Mouse (Mus musculus) MEL (cell line): ENCODE data around the gene Otoa. TPM values are rescaled to one million over a fixed set of nuclear protein-coding genes. Genes with fewer than 3 reads are reported as not detected.
A peak's percentile ranks its signal among the peaks of the same experiment; 100 is the strongest.

Experiments
- DNase-seq: peaks from one replicate; pipeline ENCODE4 v3.0.0; 2011; ENCODE audit warnings: low read depth, low spot score
- H3K27ac ChIP-seq: 2 replicates; pipeline ENCODE4 v1.5.1; 2012; ENCODE audit warnings: low read depth, mild to moderate bottlenecking, control low read depth, low read length, moderate library complexity; ENCODE audit not compliant: control insufficient read depth
- H3K27me3 ChIP-seq, 2 experiments: fragments of 150-350 bp in 1 of 2; sonication (generic) in 1 of 2; 2 replicates each; pipeline ENCODE4 v1.6.1; 2012; ENCODE audit warnings: low read length in 2 of 2, mild to moderate bottlenecking in 2 of 2, improper control_type of control experiment in 1 of 2, moderate library complexity in 1 of 2; ENCODE audit not compliant: insufficient read depth in 2 of 2, control insufficient read depth in 1 of 2
- H3K36me3 ChIP-seq, 2 experiments: 2 replicates each; pipeline ENCODE4 v1.6.1; 2012 to 2014; ENCODE audit warnings: low read length in 2 of 2, improper control_type of control experiment in 1 of 2, inconsistent platforms in 1 of 2, mild to moderate bottlenecking in 1 of 2; ENCODE audit not compliant: insufficient read depth in 2 of 2, control insufficient read depth in 1 of 2
- H3K4me1 ChIP-seq, 2 experiments: fragments of 150-350 bp in 1 of 2; sonication (generic) in 1 of 2; 2 replicates each; pipeline ENCODE4 v1.6.1; 2012; ENCODE audit warnings: low read length in 2 of 2, improper control_type of control experiment in 1 of 2, mild to moderate bottlenecking in 1 of 2; ENCODE audit not compliant: insufficient read depth in 2 of 2, control insufficient read depth in 1 of 2
- H3K4me3 ChIP-seq, 2 experiments: fragments of 150-350 bp in 1 of 2; sonication (generic) in 1 of 2; 2 replicates each; pipeline ENCODE4 v1.5.1; 2012; ENCODE audit warnings: low read depth in 2 of 2, low read length in 2 of 2, mild to moderate bottlenecking in 2 of 2, moderate library complexity in 2 of 2, control low read depth in 1 of 2, improper control_type of control experiment in 1 of 2; ENCODE audit not compliant: control insufficient read depth in 1 of 2, insufficient read depth in 1 of 2
- H3K79me2 ChIP-seq: 2 replicates; pipeline ENCODE4 v1.6.1; 2012; ENCODE audit warnings: mild to moderate bottlenecking, low read length, moderate library complexity; ENCODE audit not compliant: control insufficient read depth, poor library complexity, insufficient read depth
- H3K9ac ChIP-seq: 2 replicates; pipeline ENCODE4 v1.6.1; 2012; ENCODE audit warnings: low read depth, mild to moderate bottlenecking, control low read depth, low read length, moderate library complexity; ENCODE audit not compliant: control insufficient read depth, poor library complexity, severe bottlenecking
- H3K9me3 ChIP-seq: fragments of 150-350 bp; sonication (generic); replicated peaks from 2 replicates; pipeline ENCODE4 v1.6.1; 2012; ENCODE audit warnings: mild to moderate bottlenecking, low read length, improper control_type of control experiment, moderate library complexity; ENCODE audit not compliant: insufficient read depth
- CHD1 ChIP-seq: IDR thresholded peaks from 2 replicates; pipeline ENCODE4 v1.6.1; 2012; ENCODE audit warnings: low read depth, mild to moderate bottlenecking, inconsistent platforms, low read length, improper control_type of control experiment
- CHD2 ChIP-seq: IDR thresholded peaks from 2 replicates; pipeline ENCODE4 v1.6.1; 2011; ENCODE audit warnings: low read length, improper control_type of control experiment
- CTCF ChIP-seq, 3 experiments: IDR thresholded peaks in 2 of 3; conservative IDR thresholded peaks in 1 of 3; 2 replicates each; pipeline ENCODE4 v1.5.1; 2011 to 2012; ENCODE audit warnings: low read length in 3 of 3, low read depth in 2 of 3, mild to moderate bottlenecking in 2 of 3, improper control_type of control experiment in 1 of 3, inconsistent platforms in 1 of 3, mixed read lengths in 1 of 3, moderate library complexity in 1 of 3; ENCODE audit not compliant: control insufficient read depth in 1 of 3, insufficient read depth in 1 of 3, poor library complexity in 1 of 3, severe bottlenecking in 1 of 3
- E2F4 ChIP-seq: IDR thresholded peaks from 2 replicates; pipeline ENCODE4 v1.6.1; 2011; ENCODE audit warnings: low read depth, low read length, improper control_type of control experiment, borderline replicate concordance
- ETS1 ChIP-seq: IDR thresholded peaks from 2 replicates; pipeline ENCODE4 v1.6.1; 2012; ENCODE audit warnings: low read depth, mild to moderate bottlenecking, inconsistent platforms, low read length, improper control_type of control experiment, moderate library complexity
- HCFC1 ChIP-seq: IDR thresholded peaks from 2 replicates; pipeline ENCODE4 v1.6.1; 2012; ENCODE audit warnings: low read depth, mild to moderate bottlenecking, inconsistent platforms, low read length, improper control_type of control experiment, moderate library complexity
- JUND ChIP-seq: IDR thresholded peaks from 2 replicates; pipeline ENCODE4 v1.6.1; 2011; ENCODE audit warnings: low read depth, mild to moderate bottlenecking, improper control_type of control experiment, low read length
- KAT2A ChIP-seq: conservative IDR thresholded peaks from 2 replicates; pipeline ENCODE4 v1.6.1; 2012; ENCODE audit warnings: low read depth, low read length, improper control_type of control experiment, inconsistent platforms
- MAFK ChIP-seq: IDR thresholded peaks from 2 replicates; pipeline ENCODE4 v1.6.1; 2011; ENCODE audit warnings: low read depth, mild to moderate bottlenecking, low read length, improper control_type of control experiment, borderline replicate concordance
- MAZ ChIP-seq: IDR thresholded peaks from 2 replicates; pipeline ENCODE4 v1.6.1; 2012; ENCODE audit warnings: low read depth, mild to moderate bottlenecking, inconsistent platforms, low read length, improper control_type of control experiment
- MEF2A ChIP-seq: IDR thresholded peaks from 2 replicates; pipeline ENCODE4 v1.6.1; 2014; ENCODE audit warnings: low read depth, mild to moderate bottlenecking, inconsistent platforms, low read length, improper control_type of control experiment; ENCODE audit not compliant: poor library complexity, insufficient replicate concordance, severe bottlenecking; ENCODE audit errors: extremely low read depth
- MXI1 ChIP-seq: IDR thresholded peaks from 2 replicates; pipeline ENCODE4 v1.6.1; 2011; ENCODE audit warnings: mild to moderate bottlenecking, low read depth, low read length, improper control_type of control experiment
- MYB ChIP-seq: IDR thresholded peaks from 2 replicates; pipeline ENCODE4 v1.6.1; 2011; ENCODE audit warnings: mild to moderate bottlenecking, low read depth, low read length, improper control_type of control experiment
- NRF1 ChIP-seq: IDR thresholded peaks from 2 replicates; pipeline ENCODE4 v1.6.1; 2014; ENCODE audit warnings: low read depth, mild to moderate bottlenecking, inconsistent platforms, low read length, improper control_type of control experiment, moderate library complexity; ENCODE audit not compliant: poor library complexity, insufficient read depth, severe bottlenecking
- POLR2A ChIP-seq, 2 experiments: IDR thresholded peaks; 2 replicates each; pipeline ENCODE4 v1.6.1; 2011 to 2012; ENCODE audit warnings: low read length in 2 of 2, mild to moderate bottlenecking in 2 of 2, control low read depth in 1 of 2, improper control_type of control experiment in 1 of 2, low read depth in 1 of 2, moderate library complexity in 1 of 2; ENCODE audit not compliant: control insufficient read depth in 1 of 2, insufficient read depth in 1 of 2, poor library complexity in 1 of 2
- POLR2AphosphoS5 ChIP-seq: IDR thresholded peaks from 2 replicates; pipeline ENCODE4 v1.6.1; 2012; ENCODE audit warnings: low read depth, borderline replicate concordance, mild to moderate bottlenecking, inconsistent platforms, low read length, moderate library complexity, mixed read lengths
- RAD21 ChIP-seq: IDR thresholded peaks from 2 replicates; pipeline ENCODE4 v1.6.1; 2011; ENCODE audit warnings: mild to moderate bottlenecking, low read depth, low read length, improper control_type of control experiment
- SMC3 ChIP-seq: IDR thresholded peaks from 2 replicates; pipeline ENCODE4 v1.6.1; 2011; ENCODE audit warnings: low read depth, low read length, improper control_type of control experiment
- TAL1 ChIP-seq: IDR thresholded peaks from 2 replicates; pipeline ENCODE4 v1.6.1; 2012; ENCODE audit warnings: mild to moderate bottlenecking, inconsistent platforms, low read length, moderate library complexity, mixed read lengths
- TBP ChIP-seq: IDR thresholded peaks from 2 replicates; pipeline ENCODE4 v1.8.0; 2011; ENCODE audit warnings: low read depth, low read length, improper control_type of control experiment
- USF1 ChIP-seq: IDR thresholded peaks from 2 replicates; pipeline ENCODE4 v1.6.1; 2014; ENCODE audit warnings: low read depth, mild to moderate bottlenecking, inconsistent platforms, low read length, improper control_type of control experiment, moderate library complexity
- USF2 ChIP-seq, 2 experiments: IDR thresholded peaks; 2 replicates each; pipeline ENCODE4 v1.6.1; 2011 to 2012; ENCODE audit warnings: improper control_type of control experiment in 2 of 2, low read length in 2 of 2, borderline replicate concordance in 1 of 2, inconsistent platforms in 1 of 2, low read depth in 1 of 2, mild to moderate bottlenecking in 1 of 2; ENCODE audit not compliant: insufficient read depth in 1 of 2
- ZMIZ1 ChIP-seq: IDR thresholded peaks from 2 replicates; pipeline ENCODE4 v1.6.1; 2012; ENCODE audit warnings: low read depth, mild to moderate bottlenecking, inconsistent platforms, low read length, improper control_type of control experiment, moderate library complexity
- ZNF384 ChIP-seq: IDR thresholded peaks from 2 replicates; pipeline ENCODE4 v1.6.1; 2012; ENCODE audit warnings: low read depth, mild to moderate bottlenecking, inconsistent platforms, low read length, improper control_type of control experiment
- polyA plus RNA-seq, 2 experiments: library from polyadenylated mRNA; stranded (reverse) in 1 of 2; unstranded in 1 of 2; fragments of >175 nt in 1 of 2; fragments of >200 nt in 1 of 2; gene quantifications; 2 replicates each; pipeline versions ENCODE4 v1.2.1 to v1.2.4; 2012; ENCODE audit warnings: low replicate concordance in 2 of 2, low read depth in 1 of 2; ENCODE audit not compliant: insufficient read length in 2 of 2, insufficient read depth in 1 of 2, missing spikeins in 1 of 2
- total RNA-seq: library from RNA; depleted of rRNA; stranded (reverse); fragments of 300-350 nt; gene quantifications from 2 replicates; pipeline ENCODE4 v1.2.3, GENCODE M21; 2012

The Otoa gene
- total and polyA plus RNA-seq, 3 experiments, result 0.04 to 0.23 TPM; not detected in 1

GRCm38 (mm10) chr7:121064309-121064708 lies 17.1 kb upstream of the Otoa start:
- Histone ChIP-seq H3K9ac (no peak overlapping the region), H3K9me3 (no peaks in the 10 kb centered on the region), H3K4me1 (no peaks in the 10 kb centered on the region), H3K79me2 (no peaks in the 10 kb centered on the region), H3K27me3 (no peaks in the 10 kb centered on the region), H3K27ac (no peak overlapping the region), H3K4me3 (no peak overlapping the region), H3K36me3 (peaks cover 0 to 10% of the 10 kb centered on the region in 2 experiments; a peak in 2 of 4 replicates)
- TF ChIP-seq RAD21 (peak; percentile 33), TBP (no peak), MEF2A (no peak), CTCF (IDR thresholded peaks at IDR 0.05 in 2 of 3, conservative IDR thresholded peaks at IDR 0.05 in 1 of 3; ENCODE audit: control insufficient read depth in 1 of 3, insufficient read depth in 1 of 3, low read depth in 2 of 3, low read length in 3 of 3, poor library complexity in 1 of 3, severe bottlenecking in 1 of 3) (peak in 1 of 3 experiments; percentile 30; a peak in 2 of 6 replicates), SMC3 (peak; percentile 32)
- peak; percentile 20 for DNase-seq

GRCm38 (mm10) chr7:121071276-121071675 lies 10.2 kb upstream of the Otoa start:
- Histone ChIP-seq H3K9ac (no peak overlapping the region), H3K27ac (no peak overlapping the region), H3K79me2 (no peaks in the 10 kb centered on the region), H3K27me3 (no peaks in the 10 kb centered on the region), H3K36me3 (peaks cover 0 to 7% of the 10 kb centered on the region in 2 experiments; a peak in 2 of 4 replicates), H3K9me3 (no peaks in the 10 kb centered on the region), H3K4me3 (no peak overlapping the region), H3K4me1 (no peaks in the 10 kb centered on the region)
- DNase-seq, result no peak
- TF ChIP-seq KAT2A, result no peak
- TF ChIP-seq HCFC1, result no peak
- TF ChIP-seq SMC3, result no peak
- TF ChIP-seq JUND, result no peak
- no peak for TF ChIP-seq TAL1
- no peak for TF ChIP-seq CHD1
- TF ChIP-seq USF1, result no peak
- no peak for TF ChIP-seq MYB
- TF ChIP-seq MEF2A, result no peak
- TF ChIP-seq ETS1, result no peak
- TF ChIP-seq NRF1, result no peak
- no peak for TF ChIP-seq ZNF384

GRCm38 (mm10) chr7:121072506-121072905 lies 8.9 kb upstream of the Otoa start:
- no peaks in the 10 kb centered on the region for H3K27me3 ChIP-seq
- no peaks in the 10 kb centered on the region for H3K79me2 ChIP-seq
- H3K36me3 ChIP-seq, result peaks cover 0 to 8% of the 10 kb centered on the region in 2 experiments; a peak in 2 of 4 replicates
- no peak for DNase-seq
- H3K27ac ChIP-seq, result no peak overlapping the region
- H3K4me1 ChIP-seq, result no peaks in the 10 kb centered on the region
- no peak overlapping the region for H3K9ac ChIP-seq
- no peaks in the 10 kb centered on the region for H3K9me3 ChIP-seq
- H3K4me3 ChIP-seq, result no peak overlapping the region
- TF ChIP-seq POLR2AphosphoS5 (no peak), POLR2A (IDR thresholded peaks at IDR 0.05; ENCODE audit: control insufficient read depth in 1 of 2, insufficient read depth in 1 of 2, low read depth in 1 of 2, low read length in 2 of 2, poor library complexity in 1 of 2) (no peak), USF2 (IDR thresholded peaks at IDR 0.05; ENCODE audit: borderline replicate concordance in 1 of 2, insufficient read depth in 1 of 2, low read depth in 1 of 2, low read length in 2 of 2) (no peak), ZMIZ1 (no peak), MAZ (no peak), MXI1 (no peak), CTCF (IDR thresholded peaks at IDR 0.05 in 2 of 3, conservative IDR thresholded peaks at IDR 0.05 in 1 of 3; ENCODE audit: control insufficient read depth in 1 of 3, insufficient read depth in 1 of 3, low read depth in 2 of 3, low read length in 3 of 3, poor library complexity in 1 of 3, severe bottlenecking in 1 of 3) (no peak), ZNF384 (no peak), TAL1 (no peak), NRF1 (no peak), E2F4 (no peak), TBP (no peak), CHD2 (no peak), ETS1 (no peak), MAFK (no peak)
